Mouse (Mus musculus): Measurements from ENCODE around the gene Nmrk1.

DNA sequence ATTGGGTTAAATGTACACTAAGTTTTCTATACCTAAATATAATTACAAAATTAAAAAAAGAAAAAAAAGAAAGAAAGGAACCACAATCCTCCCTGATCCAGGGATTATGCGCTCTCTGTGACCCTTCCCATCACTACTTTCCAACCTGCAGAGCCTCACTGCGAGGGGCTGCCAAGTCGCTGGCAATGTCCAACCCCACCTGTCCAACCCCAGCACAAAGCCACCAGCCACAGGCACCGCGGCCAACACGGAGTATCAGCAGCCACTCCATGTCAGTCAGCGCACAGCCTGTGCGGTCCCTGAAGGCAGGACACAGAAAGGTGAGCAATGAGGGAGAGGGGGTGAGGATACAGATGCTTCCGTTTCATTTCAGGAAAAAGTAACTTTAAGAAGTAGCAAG, 49.5 kb upstream of the Nmrk1 start:
- no peak for TF ChIP-seq CTCF (IDR thresholded peaks at IDR 0.05; ENCODE audit: low read depth)
- TF ChIP-seq EP300 (optimal IDR thresholded peaks at IDR 0.05): no peak

Data from stomach, postnatal 0 days (tissue).